Mouse (Mus musculus): ENCODE data around the gene Zfp687. TPM values are rescaled to one million over a fixed set of nuclear protein-coding genes. Genes with fewer than 3 reads are reported as not detected.

Zfp687 gene
- polyA plus RNA-seq (2015; fragmentation: Nextera tagmentation; extraction: Ambion mirVana): 17.6 and 18.7 TPM in 2 replicates

DNA sequence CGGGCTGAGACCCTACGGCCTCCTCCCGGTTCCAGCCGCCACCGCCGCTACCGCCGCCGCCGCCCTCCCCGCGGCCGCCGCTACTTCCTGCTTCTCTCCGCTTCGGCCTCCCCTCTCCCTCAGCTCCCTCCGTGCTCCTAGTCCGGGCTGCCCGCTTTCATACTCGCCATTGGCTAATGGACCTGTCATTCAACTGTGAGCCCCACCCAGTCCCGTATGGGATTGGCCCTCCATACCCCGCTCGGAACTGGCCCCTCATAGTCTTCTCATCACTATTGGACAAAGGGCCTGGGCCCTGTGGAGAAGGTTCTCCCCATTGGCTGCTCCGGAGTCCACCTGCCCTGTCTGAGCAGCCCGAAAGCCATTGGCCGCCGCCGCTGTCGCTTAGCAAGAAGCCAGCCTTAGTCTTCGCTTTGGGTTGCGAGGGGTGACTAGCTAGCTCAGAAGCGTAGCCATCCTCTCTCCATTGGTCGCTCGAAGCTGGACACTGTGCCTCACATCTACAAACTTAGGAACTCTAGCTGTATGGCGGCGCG, at the start of gene Zfp687:
TSS of gene Zfp687 (minus strand) at position 112 of the 536 bp plus-strand sequence.
- peak within 1 kb of the TSS; percentile 75 for H3K4me2 ChIP-seq (ENCODE audit: low read length)
- under 1% methylated on average over 31 of the region's 37 CpGs for WGBS
- no peaks in the 10 kb centered on the region for H3K9me3 ChIP-seq (replicated peaks; ENCODE audit: control insufficient read depth, low read length, poor library complexity, severe bottlenecking)
- H3K27me3 ChIP-seq (ENCODE audit: control insufficient read depth, insufficient read depth, low read depth, low read length): no peaks in the 10 kb centered on the region
- peak within 1 kb of the TSS; percentile 97 for H3K27ac ChIP-seq (ENCODE audit: low read length)
- H3K36me3 ChIP-seq (ENCODE audit: control insufficient read depth, insufficient read depth, low read length): peaks cover 17% of the 10 kb centered on the region
- H3K9ac ChIP-seq (ENCODE audit: low read depth, low read length): peak within 1 kb of the TSS; percentile 78
- peak within 1 kb of the TSS; percentile 86 for H3K4me3 ChIP-seq (ENCODE audit: low read depth, low read length)
- peak; percentile 99 for ATAC-seq
- H3K4me1 ChIP-seq (ENCODE audit: control insufficient read depth, insufficient read depth, low read length): peaks cover 21% of the 10 kb centered on the region

DNA sequence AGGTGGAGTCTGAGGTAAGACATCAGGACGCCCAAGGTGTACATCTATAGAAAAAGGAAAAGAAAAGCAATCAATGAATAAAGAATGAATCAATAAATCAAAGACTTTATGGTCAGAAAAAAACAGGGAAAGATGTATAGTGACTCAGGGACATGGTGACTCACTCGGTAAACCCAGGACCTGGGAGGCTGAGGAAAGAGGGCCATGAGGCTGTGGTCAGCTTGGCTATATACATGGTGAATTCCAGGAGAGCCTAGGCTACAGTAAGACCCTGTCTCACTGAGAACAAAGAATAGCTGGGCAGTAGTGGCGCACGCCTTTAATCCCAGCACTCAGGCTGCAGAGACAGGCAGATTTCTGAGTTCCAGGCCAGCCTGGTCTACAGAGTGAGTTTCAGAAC, 48.5 kb upstream of the Zfp687 start:
- no peak overlapping the region for H3K4me2 ChIP-seq (ENCODE audit: low read length)
- no peak overlapping the region for H3K27ac ChIP-seq (ENCODE audit: low read length)
- H3K4me3 ChIP-seq (ENCODE audit: low read depth, low read length): no peak overlapping the region
- H3K27me3 ChIP-seq (ENCODE audit: control insufficient read depth, insufficient read depth, low read depth, low read length): no peaks in the 10 kb centered on the region
- no peak overlapping the region for H3K9ac ChIP-seq (ENCODE audit: low read depth, low read length)
- WGBS: 95% methylated on average over 4 of the region's 4 CpGs
- H3K36me3 ChIP-seq (ENCODE audit: control insufficient read depth, insufficient read depth, low read length): peaks cover 64% of the 10 kb centered on the region
- H3K4me1 ChIP-seq (ENCODE audit: control insufficient read depth, insufficient read depth, low read length): no peaks in the 10 kb centered on the region
- no peaks in the 10 kb centered on the region for H3K9me3 ChIP-seq (replicated peaks; ENCODE audit: control insufficient read depth, low read length, poor library complexity, severe bottlenecking)
- ATAC-seq: no peak

GRCm38 (mm10) chr3:95058078-95058477, 42.8 kb upstream of the Zfp687 start:
- 80% methylated on average over 8 of the region's 8 CpGs for WGBS
- peaks cover 34% of the 10 kb centered on the region for H3K36me3 ChIP-seq (ENCODE audit: control insufficient read depth, insufficient read depth, low read length)
- no peak overlapping the region for H3K4me2 ChIP-seq (ENCODE audit: low read length)
- H3K4me1 ChIP-seq (ENCODE audit: control insufficient read depth, insufficient read depth, low read length): no peaks in the 10 kb centered on the region
- H3K9ac ChIP-seq (ENCODE audit: low read depth, low read length): no peak overlapping the region
- ATAC-seq: no peak
- no peaks in the 10 kb centered on the region for H3K9me3 ChIP-seq (replicated peaks; ENCODE audit: control insufficient read depth, low read length, poor library complexity, severe bottlenecking)
- no peak overlapping the region for H3K4me3 ChIP-seq (ENCODE audit: low read depth, low read length)
- no peaks in the 10 kb centered on the region for H3K27me3 ChIP-seq (ENCODE audit: control insufficient read depth, insufficient read depth, low read depth, low read length)
- H3K27ac ChIP-seq (ENCODE audit: low read length): no peak overlapping the region

GRCm38 (mm10) chr3:95056275-95056674, 41.0 kb upstream of the Zfp687 start:
- H3K4me2 ChIP-seq (ENCODE audit: low read length): no peak overlapping the region
- no peak for ATAC-seq
- no peak overlapping the region for H3K4me3 ChIP-seq (ENCODE audit: low read depth, low read length)
- 91% methylated on average over 7 of the region's 7 CpGs for WGBS
- no peak overlapping the region for H3K27ac ChIP-seq (ENCODE audit: low read length)
- H3K36me3 ChIP-seq (ENCODE audit: control insufficient read depth, insufficient read depth, low read length): peaks cover 24% of the 10 kb centered on the region
- H3K9me3 ChIP-seq (replicated peaks; ENCODE audit: control insufficient read depth, low read length, poor library complexity, severe bottlenecking): no peaks in the 10 kb centered on the region
- no peaks in the 10 kb centered on the region for H3K27me3 ChIP-seq (ENCODE audit: control insufficient read depth, insufficient read depth, low read depth, low read length)
- no peak overlapping the region for H3K9ac ChIP-seq (ENCODE audit: low read depth, low read length)
- H3K4me1 ChIP-seq (ENCODE audit: control insufficient read depth, insufficient read depth, low read length): no peaks in the 10 kb centered on the region

GRCm38 (mm10) chr3:95054481-95055260, 39.4 kb upstream of the Zfp687 start:
- no peak for ATAC-seq

GRCm38 (mm10) chr3:95053701-95054100, 38.5 kb upstream of the Zfp687 start:
- 44% methylated on average over 3 of the region's 3 CpGs for WGBS

More at GRCm38 (mm10) chr3:95054481-95055260, 39.4 kb upstream of the Zfp687 start:
- Histone ChIP-seq H3K36me3 (ENCODE audit: control insufficient read depth, insufficient read depth, low read length) (peaks cover 10% of the 10 kb centered on the region), H3K4me3 (ENCODE audit: low read depth, low read length) (no peak overlapping the region), H3K9ac (ENCODE audit: low read depth, low read length) (no peak overlapping the region), H3K27ac (ENCODE audit: low read length) (no peak overlapping the region), H3K4me2 (ENCODE audit: low read length) (no peak overlapping the region), H3K4me1 (ENCODE audit: control insufficient read depth, insufficient read depth, low read length) (no peaks in the 10 kb centered on the region), H3K27me3 (ENCODE audit: control insufficient read depth, insufficient read depth, low read depth, low read length) (no peaks in the 10 kb centered on the region), H3K9me3 (replicated peaks; ENCODE audit: control insufficient read depth, low read length, poor library complexity, severe bottlenecking) (no peaks in the 10 kb centered on the region)
- WGBS: 51% methylated on average over 10 of the region's 10 CpGs

GRCm38 (mm10) chr3:95052959-95053358, 37.7 kb upstream of the Zfp687 start:
- no peak overlapping the region for H3K4me2 ChIP-seq (ENCODE audit: low read length)
- no peaks in the 10 kb centered on the region for H3K9me3 ChIP-seq (replicated peaks; ENCODE audit: control insufficient read depth, low read length, poor library complexity, severe bottlenecking)
- 0 out of 2 replicates have a peak, but pooled peaks have one; percentile 45 for ATAC-seq
- no peaks in the 10 kb centered on the region for H3K36me3 ChIP-seq (ENCODE audit: control insufficient read depth, insufficient read depth, low read length)
- WGBS: 50% methylated on average over 1 of the region's 1 CpGs
- H3K27me3 ChIP-seq (ENCODE audit: control insufficient read depth, insufficient read depth, low read depth, low read length): no peaks in the 10 kb centered on the region
- no peaks in the 10 kb centered on the region for H3K4me1 ChIP-seq (ENCODE audit: control insufficient read depth, insufficient read depth, low read length)
- H3K9ac ChIP-seq (ENCODE audit: low read depth, low read length): no peak overlapping the region
- H3K27ac ChIP-seq (ENCODE audit: low read length): no peak overlapping the region
- H3K4me3 ChIP-seq (ENCODE audit: low read depth, low read length): no peak overlapping the region

More at GRCm38 (mm10) chr3:95053701-95054100, 38.5 kb upstream of the Zfp687 start:
- no peak overlapping the region for H3K27ac ChIP-seq (ENCODE audit: low read length)
- no peaks in the 10 kb centered on the region for H3K9me3 ChIP-seq (replicated peaks; ENCODE audit: control insufficient read depth, low read length, poor library complexity, severe bottlenecking)
- no peak overlapping the region for H3K4me3 ChIP-seq (ENCODE audit: low read depth, low read length)
- H3K9ac ChIP-seq (ENCODE audit: low read depth, low read length): no peak overlapping the region
- H3K4me1 ChIP-seq (ENCODE audit: control insufficient read depth, insufficient read depth, low read length): no peaks in the 10 kb centered on the region
- no peak overlapping the region for H3K4me2 ChIP-seq (ENCODE audit: low read length)
- H3K27me3 ChIP-seq (ENCODE audit: control insufficient read depth, insufficient read depth, low read depth, low read length): no peaks in the 10 kb centered on the region
- H3K36me3 ChIP-seq (ENCODE audit: control insufficient read depth, insufficient read depth, low read length): peaks cover 1% of the 10 kb centered on the region; the same call in 1 of the 2 replicates
- no peak for ATAC-seq

DNA sequence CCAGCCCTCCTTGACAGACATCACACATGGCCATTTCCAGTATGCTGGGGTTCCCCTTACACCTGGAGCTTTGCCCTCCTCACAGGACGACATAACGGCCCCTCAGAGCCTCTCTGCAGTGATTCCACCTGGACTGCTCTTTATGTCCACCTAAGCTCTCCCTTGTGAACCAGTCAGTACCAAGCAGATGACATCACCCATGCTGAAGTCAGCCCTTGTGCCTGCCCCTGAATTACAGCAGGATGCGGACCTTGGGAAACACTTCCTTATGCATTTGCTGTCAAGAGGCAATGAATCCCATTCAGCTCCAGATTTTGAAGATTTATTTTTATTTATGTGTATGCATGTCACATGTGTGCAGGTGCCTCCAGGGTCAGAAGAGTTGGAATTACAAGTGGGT, 32.7 kb upstream of the Zfp687 start:
- no peak for ATAC-seq
- no peak overlapping the region for H3K9ac ChIP-seq (ENCODE audit: low read depth, low read length)

GRCm38 (mm10) chr3:95046462-95047057, 31.3 kb upstream of the Zfp687 start:
- 92% methylated on average over 11 of the region's 11 CpGs for WGBS
- ATAC-seq: no peak
- no peaks in the 10 kb centered on the region for H3K27me3 ChIP-seq (ENCODE audit: control insufficient read depth, insufficient read depth, low read depth, low read length)
- no peaks in the 10 kb centered on the region for H3K36me3 ChIP-seq (ENCODE audit: control insufficient read depth, insufficient read depth, low read length)
- no peak overlapping the region for H3K9ac ChIP-seq (ENCODE audit: low read depth, low read length)
- H3K4me1 ChIP-seq (ENCODE audit: control insufficient read depth, insufficient read depth, low read length): peaks cover 4% of the 10 kb centered on the region
- no peak overlapping the region for H3K4me3 ChIP-seq (ENCODE audit: low read depth, low read length)
- H3K9me3 ChIP-seq (replicated peaks; ENCODE audit: control insufficient read depth, low read length, poor library complexity, severe bottlenecking): no peaks in the 10 kb centered on the region
- H3K4me2 ChIP-seq (ENCODE audit: low read length): no peak overlapping the region
- no peak overlapping the region for H3K27ac ChIP-seq (ENCODE audit: low read length)

More for the DNA sequence above, 32.7 kb upstream of the Zfp687 start:
- H3K4me2 ChIP-seq (ENCODE audit: low read length): no peak overlapping the region
- no peak overlapping the region for H3K4me3 ChIP-seq (ENCODE audit: low read depth, low read length)
- H3K4me1 ChIP-seq (ENCODE audit: control insufficient read depth, insufficient read depth, low read length): peaks cover under 1% of the 10 kb centered on the region; the same call in 1 of the 2 replicates
- WGBS: 86% methylated on average over 3 of the region's 3 CpGs
- H3K9me3 ChIP-seq (replicated peaks; ENCODE audit: control insufficient read depth, low read length, poor library complexity, severe bottlenecking): no peaks in the 10 kb centered on the region
- no peaks in the 10 kb centered on the region for H3K36me3 ChIP-seq (ENCODE audit: control insufficient read depth, insufficient read depth, low read length)
- no peaks in the 10 kb centered on the region for H3K27me3 ChIP-seq (ENCODE audit: control insufficient read depth, insufficient read depth, low read depth, low read length)
- no peak overlapping the region for H3K27ac ChIP-seq (ENCODE audit: low read length)

Measured in midbrain, embryonic 16.5 days (tissue).